Mouse (Mus musculus) hindbrain, postnatal 0 days (tissue): ENCODE data around the gene Alyref. TPM values are rescaled to one million over a fixed set of nuclear protein-coding genes. Genes with fewer than 3 reads are reported as not detected.

Experiments
- ATAC-seq: fragments of 200-750 bp; cut with Nextera tagmentation; 2 replicates; pipeline ENCODE4 v1.8.0; 2017; ENCODE audit warnings: mild to moderate bottlenecking, moderate TSS enrichment, moderate library complexity
- DNase-seq: peaks from one replicate; pipeline ENCODE4 v3.0.0-alpha.2; 2015; ENCODE audit warnings: low spot score
- H3K27ac ChIP-seq: fragments of 300-500 bp; sonication (generic); 2 replicates; pipeline ENCODE4 v1.5.1; 2014; ENCODE audit warnings: mild to moderate bottlenecking
- H3K27me3 ChIP-seq: fragments of 300-500 bp; sonication (generic); 2 replicates; pipeline ENCODE4 v1.6.1; 2014; ENCODE audit warnings: low read length, mixed read lengths; ENCODE audit not compliant: insufficient read depth
- H3K36me3 ChIP-seq: fragments of 300-500 bp; sonication (generic); 2 replicates; pipeline ENCODE4 v1.6.1; 2014; ENCODE audit warnings: low read length, mixed read lengths; ENCODE audit not compliant: insufficient read depth
- H3K4me1 ChIP-seq: fragments of 300-500 bp; sonication (generic); 2 replicates; pipeline ENCODE4 v1.6.1; 2014; ENCODE audit warnings: antibody characterized with exemption, low read length, mixed read lengths; ENCODE audit not compliant: insufficient read depth
- H3K4me2 ChIP-seq: fragments of 300-500 bp; sonication (generic); 2 replicates; pipeline ENCODE4 v1.6.1; 2014; ENCODE audit warnings: low read depth, mild to moderate bottlenecking, low read length, moderate library complexity, mixed read lengths
- H3K4me3 ChIP-seq: fragments of 300-500 bp; sonication (generic); 2 replicates; pipeline ENCODE4 v1.5.1; 2014; ENCODE audit warnings: low read length
- H3K9ac ChIP-seq: fragments of 300-500 bp; sonication (generic); replicated peaks from 2 replicates; pipeline ENCODE4 v1.6.1; 2014; ENCODE audit warnings: mild to moderate bottlenecking, low read length, moderate library complexity, mixed read lengths
- H3K9me3 ChIP-seq: fragments of 300-500 bp; sonication (generic); 2 replicates; pipeline ENCODE4 v1.6.1; 2016; ENCODE audit warnings: low read length, mixed read lengths
- CTCF ChIP-seq: IDR thresholded peaks from 2 replicates; pipeline ENCODE4 v1.5.1; 2016; ENCODE audit warnings: antibody characterized with exemption, control low read depth, low read depth
- WGBS: fragments of 180-500 bp; shearing (Covaris S2); extraction: QIAGEN DNeasy Blood & Tissue Kit; methylation state at CpG from one replicate; pipeline ENCODE4 v1.1.7; 2014; 5-methylcytosine and 5-hydroxymethylcytosine counted together
- polyA plus RNA-seq: library from polyadenylated mRNA; unstranded; fragments of >200 nt; fragmentation: Nextera tagmentation; extraction: Ambion mirVana; gene quantifications from 2 replicates; pipeline ENCODE4 v1.2.1, GENCODE M21; 2015
- total RNA-seq: library from RNA; depleted of rRNA; stranded (reverse); fragments of >200 nt; gene quantifications from 2 replicates; pipeline ENCODE4 v1.2.3, GENCODE M21; 2014

Gene Alyref
- total and polyA plus RNA-seq, 2 experiments from 2014 or later: 95.2 to 185 TPM

DNA sequence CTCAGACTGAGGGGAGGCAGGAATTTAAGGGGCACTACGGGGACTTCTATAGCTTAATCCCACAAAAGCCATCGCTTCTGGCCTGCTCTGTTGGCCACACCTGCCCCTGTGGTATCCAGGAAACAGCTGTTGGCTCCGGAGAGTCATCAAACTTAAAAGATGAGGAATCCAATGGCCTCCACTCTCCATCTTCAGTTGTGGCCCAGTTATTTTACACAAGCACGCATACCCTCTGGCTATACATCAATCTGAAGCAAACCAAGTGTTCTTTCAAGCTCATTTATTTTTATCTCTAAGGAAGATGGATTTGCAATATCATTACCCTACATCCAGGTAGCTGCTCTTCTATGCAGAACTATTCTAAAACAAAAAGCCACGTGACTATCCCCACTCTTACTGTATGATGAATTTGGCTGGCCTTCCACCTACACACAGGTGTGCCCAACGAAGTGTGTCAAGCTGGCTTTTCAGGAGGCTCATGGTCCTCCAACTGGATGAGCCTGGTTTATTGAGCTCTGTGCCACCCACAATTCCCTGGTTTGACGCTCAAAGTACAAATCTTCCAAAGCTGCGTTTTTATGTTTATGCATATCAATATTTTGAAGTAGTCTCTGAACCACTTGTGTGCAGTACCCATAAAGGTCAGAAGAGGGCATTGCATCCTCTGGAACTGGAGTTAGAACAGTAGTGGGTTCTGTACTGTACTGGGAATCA lies 15.7 kb downstream of the Alyref start:
- Histone ChIP-seq H3K4me3 (peak overlapping the region; percentile 89), H3K4me2 (peak overlapping the region; percentile 99), H3K36me3 (peaks cover 34% of the 10 kb centered on the region), H3K9ac (peak overlapping the region; percentile 97; the same call in 1 of the 2 replicates), H3K27me3 (no peaks in the 10 kb centered on the region), H3K4me1 (peaks cover 15% of the 10 kb centered on the region), H3K27ac (peak overlapping the region; percentile 97), H3K9me3 (no peaks in the 10 kb centered on the region)
- WGBS: 69% methylated on average over 8 of the region's 8 CpGs
- DNase-seq (peak; percentile 41), ATAC-seq (no peak)
- TF ChIP-seq CTCF: peak; percentile 57

GRCm38 (mm10) chr11:120581490-120582267 lies 16.5 kb downstream of the Alyref start, which contains the start of gene Arhgdia:
TSS of gene Arhgdia (minus strand) at chr11:120581624.
- peak within 1 kb of the TSS; percentile 89 for H3K4me3 ChIP-seq
- peak; percentile 96 for DNase-seq
- H3K4me1 ChIP-seq: peaks cover 15% of the 10 kb centered on the region
- H3K9me3 ChIP-seq: no peaks in the 10 kb centered on the region
- H3K9ac ChIP-seq: peak within 1 kb of the TSS; percentile 97
- no peaks in the 10 kb centered on the region for H3K27me3 ChIP-seq
- 4% methylated on average over 74 of the region's 75 CpGs for WGBS
- peak; percentile 78 for ATAC-seq
- peaks cover 34% of the 10 kb centered on the region for H3K36me3 ChIP-seq
- no peak; the same call in 1 of the 2 replicates for TF ChIP-seq CTCF
- H3K4me2 ChIP-seq: peak within 1 kb of the TSS; percentile 99
- H3K27ac ChIP-seq: peak within 1 kb of the TSS; percentile 97

DNA sequence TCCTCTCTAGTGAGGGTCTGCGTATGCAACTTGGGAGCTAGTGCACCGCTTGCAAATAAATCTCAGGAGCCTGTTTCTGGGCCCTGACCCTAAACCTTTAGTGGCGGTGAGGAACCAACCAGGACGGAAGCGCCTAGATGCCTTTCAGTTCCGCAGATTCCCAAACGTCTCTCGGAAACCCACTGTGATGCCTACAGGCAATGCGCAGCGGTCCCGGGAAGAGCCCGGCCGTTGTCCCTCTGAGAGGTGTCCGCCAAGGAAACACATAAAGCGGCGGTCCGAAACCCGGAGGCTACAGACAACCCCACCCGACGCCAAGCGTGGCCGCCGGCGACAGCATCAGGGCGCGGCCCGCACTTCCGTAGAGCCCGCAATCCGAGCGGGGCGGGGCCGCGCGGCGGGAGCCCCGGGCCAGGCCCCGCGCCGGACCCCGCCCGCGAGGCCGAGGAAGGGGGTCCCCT lies 17.3 kb downstream of the Alyref start:
- ATAC-seq (peak; percentile 33; the same call in 1 of the 2 replicates), DNase-seq (peak; percentile 49)
- TF ChIP-seq CTCF: no peak
- H3K4me3 ChIP-seq: peak overlapping the region; percentile 89
- peak overlapping the region; percentile 99 for H3K4me2 ChIP-seq
- peak overlapping the region; percentile 97 for H3K9ac ChIP-seq
- peaks cover 15% of the 10 kb centered on the region for H3K4me1 ChIP-seq
- peak overlapping the region; percentile 97 for H3K27ac ChIP-seq
- H3K27me3 ChIP-seq: no peaks in the 10 kb centered on the region
- peaks cover 30% of the 10 kb centered on the region for H3K36me3 ChIP-seq
- no peaks in the 10 kb centered on the region for H3K9me3 ChIP-seq
- under 1% methylated on average over 28 of the region's 44 CpGs for WGBS

GRCm38 (mm10) chr11:120580190-120580589 lies 18.0 kb downstream of the Alyref start:
- peak overlapping the region; percentile 99 for H3K4me2 ChIP-seq
- no peaks in the 10 kb centered on the region for H3K27me3 ChIP-seq
- TF ChIP-seq CTCF: no peak
- WGBS: 54% methylated on average over 7 of the region's 7 CpGs
- peak overlapping the region; percentile 97 for H3K27ac ChIP-seq
- H3K9me3 ChIP-seq: no peaks in the 10 kb centered on the region
- peaks cover 26% of the 10 kb centered on the region for H3K36me3 ChIP-seq
- H3K4me3 ChIP-seq: peak overlapping the region; percentile 89
- ATAC-seq (no peak), DNase-seq (no peak)
- H3K9ac ChIP-seq: peak overlapping the region; percentile 97
- H3K4me1 ChIP-seq: peaks cover 15% of the 10 kb centered on the region

DNA sequence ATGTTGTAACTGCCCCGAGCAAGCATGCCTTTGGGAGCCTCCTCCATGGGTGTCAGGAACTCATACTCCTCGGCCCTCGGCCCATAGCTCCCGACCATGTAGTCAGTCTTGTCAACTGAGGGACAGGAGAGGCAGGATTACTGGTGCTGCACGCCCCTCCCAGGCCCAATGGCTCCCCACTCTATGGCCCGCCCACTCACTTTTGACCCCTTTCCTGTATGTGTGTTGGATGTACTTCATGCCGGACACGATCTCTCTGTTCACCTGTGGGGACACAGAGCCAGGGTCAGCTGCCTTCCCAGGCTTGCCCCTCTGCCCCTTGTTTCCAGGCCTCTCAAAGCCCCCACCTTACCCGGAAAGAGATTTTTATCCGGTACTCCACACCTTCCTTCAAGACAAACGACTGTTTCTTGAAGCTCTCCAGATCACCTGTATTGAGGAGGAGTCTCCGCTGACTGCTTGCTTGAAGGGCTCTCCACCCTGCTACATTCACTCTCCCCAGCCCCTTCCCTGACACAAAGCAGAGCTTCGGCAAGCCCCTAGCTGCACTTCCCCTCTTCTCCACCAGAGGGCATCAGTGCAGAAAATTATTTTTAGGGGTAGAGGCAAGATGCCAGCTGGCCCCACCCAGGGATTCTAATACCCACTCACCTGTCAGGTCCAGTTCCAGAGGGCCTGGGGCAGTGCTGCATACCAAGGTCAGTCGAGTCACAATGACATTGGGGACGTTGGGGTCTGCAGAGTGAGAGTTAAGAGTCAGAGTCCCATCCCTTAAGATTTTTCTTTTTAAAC lies 18.7 kb downstream of the Alyref start:
- peak overlapping the region; percentile 28; the same call in 1 of the 2 replicates for H3K9ac ChIP-seq
- peak overlapping the region; percentile 99 for H3K4me2 ChIP-seq
- ATAC-seq (no peak), DNase-seq (peak; percentile 79)
- peak; percentile 94 for TF ChIP-seq CTCF
- peaks cover 15% of the 10 kb centered on the region for H3K4me1 ChIP-seq
- H3K27ac ChIP-seq: peak overlapping the region; percentile 97; the same call in 1 of the 2 replicates
- H3K4me3 ChIP-seq: peak overlapping the region; percentile 89
- peaks cover 24% of the 10 kb centered on the region for H3K36me3 ChIP-seq
- H3K9me3 ChIP-seq: no peaks in the 10 kb centered on the region
- WGBS: 65% methylated on average over 15 of the region's 15 CpGs
- no peaks in the 10 kb centered on the region for H3K27me3 ChIP-seq

DNA sequence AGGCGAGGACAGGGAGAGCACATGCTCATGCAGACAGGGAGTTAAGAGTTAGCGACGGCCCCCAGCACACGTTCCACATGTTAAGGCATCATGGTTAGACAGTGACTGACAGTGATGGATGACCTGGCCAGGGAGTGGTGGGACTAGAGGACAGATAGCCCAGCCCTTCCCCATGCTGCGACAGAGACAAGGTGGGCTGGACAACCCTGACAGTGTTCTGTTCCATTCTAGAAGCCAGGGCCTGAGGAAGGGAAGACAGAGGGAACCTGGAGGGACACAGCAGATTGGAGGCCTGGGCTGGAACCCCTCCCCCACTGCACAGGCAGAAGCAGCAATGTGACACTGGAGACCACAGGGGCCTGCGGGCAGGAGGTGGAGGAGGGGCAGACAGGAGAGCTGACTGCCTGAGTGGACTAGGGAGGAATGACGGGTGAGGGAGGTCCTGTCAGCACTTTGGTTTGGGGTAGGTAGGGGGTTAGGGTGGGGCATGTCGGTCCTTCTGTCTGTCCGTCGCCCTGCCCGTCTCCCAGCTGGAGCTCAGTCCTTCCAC lies 19.4 kb downstream of the Alyref start:
- no peak overlapping the region for H3K9ac ChIP-seq
- ATAC-seq: no peak
- no peak overlapping the region for H3K4me3 ChIP-seq

More for the DNA sequence above, 19.4 kb downstream of the Alyref start:
- Histone ChIP-seq H3K4me1 (peaks cover 18% of the 10 kb centered on the region), H3K4me2 (no peak overlapping the region), H3K9me3 (no peaks in the 10 kb centered on the region), H3K36me3 (peaks cover 24% of the 10 kb centered on the region), H3K27ac (no peak overlapping the region), H3K27me3 (no peaks in the 10 kb centered on the region)
- 79% methylated on average over 11 of the region's 11 CpGs for WGBS
- TF ChIP-seq CTCF: no peak
- DNase-seq: no peak
